Mouse (Mus musculus) C2C12 (cell line): ENCODE data around the gene Eif4g3. TPM values are rescaled to one million over a fixed set of nuclear protein-coding genes. Genes with fewer than 3 reads are reported as not detected.

Experiments used
- H3K27me3 ChIP-seq: one replicate; pipeline ENCODE4 v1.6.1; 2011; ENCODE audit not compliant: control insufficient read depth, insufficient read depth, insufficient read length
- H3K36me3 ChIP-seq: one replicate; pipeline ENCODE4 v1.6.1; 2011; ENCODE audit not compliant: control insufficient read depth, insufficient read depth
- H3K4me3 ChIP-seq: one replicate; pipeline ENCODE4 v1.5.1; 2011; ENCODE audit warnings: mild to moderate bottlenecking, control low read depth; ENCODE audit not compliant: poor library complexity, insufficient read depth, severe bottlenecking
- H3K79me2 ChIP-seq: one replicate; pipeline ENCODE4 v1.6.1; 2011; ENCODE audit not compliant: control insufficient read depth, insufficient read depth
- H3K79me3 ChIP-seq: one replicate; pipeline ENCODE4 v1.6.1; 2011; ENCODE audit warnings: low read depth, control low read depth
- H3ac ChIP-seq: one replicate; pipeline ENCODE3; 2011; ENCODE audit warnings: low read depth; ENCODE audit not compliant: control insufficient read depth, insufficient read length
- CEBPB ChIP-seq: IDR thresholded peaks from one replicate; pipeline ENCODE4 v1.6.1; 2011; ENCODE audit warnings: low read depth, mild to moderate bottlenecking, control low read depth, moderate library complexity
- CTCF ChIP-seq: IDR thresholded peaks from one replicate; pipeline ENCODE4 v1.5.1; 2011; ENCODE audit not compliant: control insufficient read depth, insufficient read depth, insufficient read length
- FOSL1 ChIP-seq: IDR thresholded peaks from one replicate; pipeline ENCODE4 v1.8.0; 2011; ENCODE audit warnings: mild to moderate bottlenecking, low read length; ENCODE audit not compliant: poor library complexity, insufficient read depth, severe bottlenecking
- MAX ChIP-seq: IDR thresholded peaks from one replicate; pipeline ENCODE4 v1.6.1; 2011; ENCODE audit warnings: mild to moderate bottlenecking, control low read depth
- MYOD1 ChIP-seq: IDR thresholded peaks from one replicate; pipeline ENCODE4 v1.6.1; 2011; ENCODE audit warnings: low read depth; ENCODE audit not compliant: control insufficient read depth, insufficient read length
- MYOG ChIP-seq: IDR thresholded peaks from one replicate; pipeline ENCODE4 v1.6.1; 2011; ENCODE audit not compliant: control insufficient read depth, insufficient read length; ENCODE audit errors: extremely low read depth
- USF1 ChIP-seq: IDR thresholded peaks from one replicate; pipeline ENCODE4 v1.6.1; 2011; ENCODE audit warnings: low read depth, mild to moderate bottlenecking, control low read depth, moderate library complexity
- polyA plus RNA-seq: library from polyadenylated mRNA; unstranded; fragments of >200 nt; fragmentation: generic; extraction: Trizol; gene quantifications from one replicate; pipeline ENCODE4 v1.2.1, GENCODE M21; 2012; ENCODE audit warnings: missing spikeins

Gene Eif4g3
- polyA plus RNA-seq, 1 experiment: 24.3 TPM

GRCm38 (mm10) chr4:138138219-138138618 is 145.4 kb downstream of the Eif4g3 start:
- Histone ChIP-seq H3K36me3 (peaks cover 8% of the 10 kb centered on the region), H3K27me3 (no peaks in the 10 kb centered on the region), H3K79me3 (peaks cover 9% of the 10 kb centered on the region), H3K79me2 (peaks cover 33% of the 10 kb centered on the region), H3ac (no peak overlapping the region), H3K4me3 (no peak overlapping the region)
- TF ChIP-seq MYOD1 (no peak), USF1 (no peak), MAX (no peak), MYOG (no peak), FOSL1 (no peak), CTCF (no peak), CEBPB (no peak)

GRCm38 (mm10) chr4:138141358-138141757 is 148.5 kb downstream of the Eif4g3 start:
- Histone ChIP-seq H3ac (no peak overlapping the region), H3K36me3 (peaks cover 3% of the 10 kb centered on the region), H3K27me3 (no peaks in the 10 kb centered on the region), H3K4me3 (no peak overlapping the region), H3K79me2 (peaks cover 25% of the 10 kb centered on the region), H3K79me3 (peaks cover 9% of the 10 kb centered on the region)
- no peak for TF ChIP-seq FOSL1

GRCm38 (mm10) chr4:138147176-138147575 is 154.4 kb downstream of the Eif4g3 start:
- no peak overlapping the region for H3ac ChIP-seq
- peaks cover 7% of the 10 kb centered on the region for H3K79me2 ChIP-seq
- TF ChIP-seq MYOD1 (no peak), FOSL1 (no peak), CTCF (no peak), CEBPB (no peak), MAX (no peak), USF1 (no peak), MYOG (no peak)
- H3K79me3 ChIP-seq: peaks cover 3% of the 10 kb centered on the region
- no peak overlapping the region for H3K4me3 ChIP-seq
- H3K36me3 ChIP-seq: peaks cover 11% of the 10 kb centered on the region
- no peaks in the 10 kb centered on the region for H3K27me3 ChIP-seq

- peaks cover 7% of the 10 kb centered on the region for H3K79me2 ChIP-seq
- peaks cover 24% of the 10 kb centered on the region for H3K36me3 ChIP-seq
- H3K4me3 ChIP-seq: no peak overlapping the region
These were observed 157.2 kb downstream of the Eif4g3 start for GRCm38 (mm10) chr4:138149977-138150376.

GRCm38 (mm10) chr4:138151226-138151625 is 158.4 kb downstream of the Eif4g3 start:
- TF ChIP-seq CEBPB: no peak
- no peak for TF ChIP-seq MAX
- TF ChIP-seq MYOG: no peak
- no peak for TF ChIP-seq FOSL1
- TF ChIP-seq CTCF: no peak
- TF ChIP-seq MYOD1: no peak
- TF ChIP-seq USF1: no peak
- H3K27me3 ChIP-seq: no peaks in the 10 kb centered on the region
- H3K4me3 ChIP-seq: no peak overlapping the region
- H3K79me2 ChIP-seq: peaks cover 7% of the 10 kb centered on the region
- H3K79me3 ChIP-seq: peaks cover 3% of the 10 kb centered on the region
- H3ac ChIP-seq: no peak overlapping the region
- peaks cover 25% of the 10 kb centered on the region for H3K36me3 ChIP-seq

More at GRCm38 (mm10) chr4:138149977-138150376, 157.2 kb downstream of the Eif4g3 start:
- Histone ChIP-seq H3K79me3 (peaks cover 3% of the 10 kb centered on the region), H3K27me3 (no peaks in the 10 kb centered on the region), H3ac (no peak overlapping the region)
- TF ChIP-seq MYOG (no peak), CTCF (no peak), MYOD1 (no peak), CEBPB (no peak), MAX (no peak), FOSL1 (no peak), USF1 (no peak)

GRCm38 (mm10) chr4:138153980-138154379 is 161.2 kb downstream of the Eif4g3 start:
- Histone ChIP-seq H3K36me3 (peaks cover 15% of the 10 kb centered on the region), H3K4me3 (no peak overlapping the region), H3K79me3 (no peaks in the 10 kb centered on the region), H3K79me2 (peaks cover 4% of the 10 kb centered on the region), H3ac (no peak overlapping the region), H3K27me3 (no peaks in the 10 kb centered on the region)
- peak; percentile 29 for TF ChIP-seq CTCF
- no peak for TF ChIP-seq MAX
- no peak for TF ChIP-seq CEBPB
